Mouse (Mus musculus): ENCODE measurements at regions not wholly inside any gene's neighbourhood (a gene's known extent, or its start where the extent isn't known, plus 50 kb on each side); places are given as distances from the start of the nearest gene placed in this dataset.

- Histone ChIP-seq H3K4me3 (ENCODE audit: control insufficient read depth, insufficient read depth, low read length) (no peak overlapping the region), H3K27me3 (ENCODE audit: control insufficient read depth, insufficient read depth, low read length) (no peaks in the 10 kb centered on the region), H3K27ac (ENCODE audit: control insufficient read depth, insufficient read depth, low read length) (no peak overlapping the region), H3K36me3 (ENCODE audit: control insufficient read depth, insufficient read depth, low read length) (no peaks in the 10 kb centered on the region), H3K4me1 (replicated peaks; ENCODE audit: control insufficient read depth, insufficient read depth, low read length) (no peaks in the 10 kb centered on the region)
- TF ChIP-seq CTCF (IDR thresholded peaks at IDR 0.05; ENCODE audit: borderline replicate concordance, control insufficient read depth, extremely low read depth, insufficient read depth, low read length, poor library complexity) = no peak
- no peak for TF ChIP-seq POLR2A (IDR thresholded peaks at IDR 0.05; ENCODE audit: control insufficient read depth, extremely low read depth, insufficient read depth, low read length, poor library complexity)
- no peak for DNase-seq
- WGBS = 77% methylated on average over 7 of the region's 7 CpGs
Observed at GRCm38 (mm10) chr13:114654267-114654666, 163.8 kb upstream of the Mocs2 start.

GRCm38 (mm10) chr13:114654953-114655586 is 163.0 kb upstream of the Mocs2 start:
- Histone ChIP-seq H3K27ac (ENCODE audit: control insufficient read depth, insufficient read depth, low read length) (no peak overlapping the region), H3K27me3 (ENCODE audit: control insufficient read depth, insufficient read depth, low read length) (no peaks in the 10 kb centered on the region), H3K4me1 (replicated peaks; ENCODE audit: control insufficient read depth, insufficient read depth, low read length) (no peaks in the 10 kb centered on the region), H3K4me3 (ENCODE audit: control insufficient read depth, insufficient read depth, low read length) (no peak overlapping the region), H3K36me3 (ENCODE audit: control insufficient read depth, insufficient read depth, low read length) (no peaks in the 10 kb centered on the region)
- no peak for DNase-seq
- WGBS = 88% methylated on average over 4 of the region's 4 CpGs
- TF ChIP-seq CTCF (IDR thresholded peaks at IDR 0.05; ENCODE audit: borderline replicate concordance, control insufficient read depth, extremely low read depth, insufficient read depth, low read length, poor library complexity) = no peak
- no peak for TF ChIP-seq POLR2A (IDR thresholded peaks at IDR 0.05; ENCODE audit: control insufficient read depth, extremely low read depth, insufficient read depth, low read length, poor library complexity)

GRCm38 (mm10) chr13:114672411-114672810 is 145.6 kb upstream of the Mocs2 start:
- Histone ChIP-seq H3K4me1 (replicated peaks; ENCODE audit: control insufficient read depth, insufficient read depth, low read length) (no peaks in the 10 kb centered on the region), H3K4me3 (ENCODE audit: control insufficient read depth, insufficient read depth, low read length) (no peak overlapping the region), H3K27me3 (ENCODE audit: control insufficient read depth, insufficient read depth, low read length) (no peaks in the 10 kb centered on the region), H3K36me3 (ENCODE audit: control insufficient read depth, insufficient read depth, low read length) (no peaks in the 10 kb centered on the region), H3K27ac (ENCODE audit: control insufficient read depth, insufficient read depth, low read length) (no peak overlapping the region)
- no peak for TF ChIP-seq CTCF (IDR thresholded peaks at IDR 0.05; ENCODE audit: borderline replicate concordance, control insufficient read depth, extremely low read depth, insufficient read depth, low read length, poor library complexity)
- DNase-seq = no peak

GRCm38 (mm10) chr13:114679703-114680378 is 138.2 kb upstream of the Mocs2 start:
- TF ChIP-seq CTCF (IDR thresholded peaks at IDR 0.05; ENCODE audit: borderline replicate concordance, control insufficient read depth, extremely low read depth, insufficient read depth, low read length, poor library complexity) (no peak), POLR2A (IDR thresholded peaks at IDR 0.05; ENCODE audit: control insufficient read depth, extremely low read depth, insufficient read depth, low read length, poor library complexity) (no peak)
- Histone ChIP-seq H3K27ac (ENCODE audit: control insufficient read depth, insufficient read depth, low read length) (no peak overlapping the region), H3K4me3 (ENCODE audit: control insufficient read depth, insufficient read depth, low read length) (no peak overlapping the region), H3K27me3 (ENCODE audit: control insufficient read depth, insufficient read depth, low read length) (no peaks in the 10 kb centered on the region), H3K36me3 (ENCODE audit: control insufficient read depth, insufficient read depth, low read length) (no peaks in the 10 kb centered on the region), H3K4me1 (replicated peaks; ENCODE audit: control insufficient read depth, insufficient read depth, low read length) (no peaks in the 10 kb centered on the region)
- WGBS = 65% methylated on average over 5 of the region's 5 CpGs
- DNase-seq = no peak

DNA sequence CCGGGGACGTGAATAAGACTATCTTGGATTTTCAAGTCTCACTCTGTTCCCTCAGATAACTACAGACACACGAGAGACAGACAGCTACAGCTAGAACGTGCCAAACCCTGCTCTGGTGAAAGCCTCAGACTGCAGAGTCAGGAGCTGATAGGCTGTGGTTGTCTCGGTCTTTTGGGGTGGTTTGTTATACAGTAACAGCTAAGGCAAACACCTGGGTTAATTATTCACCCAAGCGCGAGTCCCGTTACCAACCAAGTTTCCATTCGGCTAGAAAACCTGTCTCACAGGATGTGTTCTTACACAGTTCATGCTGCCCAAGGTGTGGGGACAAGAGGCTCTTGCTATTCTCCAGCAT is 137.7 kb upstream of the Mocs2 start:
- 77% methylated on average over 9 of the region's 9 CpGs for WGBS
- Histone ChIP-seq H3K27ac (ENCODE audit: control insufficient read depth, insufficient read depth, low read length) (no peak overlapping the region), H3K36me3 (ENCODE audit: control insufficient read depth, insufficient read depth, low read length) (no peaks in the 10 kb centered on the region), H3K27me3 (ENCODE audit: control insufficient read depth, insufficient read depth, low read length) (no peaks in the 10 kb centered on the region), H3K4me1 (replicated peaks; ENCODE audit: control insufficient read depth, insufficient read depth, low read length) (no peaks in the 10 kb centered on the region), H3K4me3 (ENCODE audit: control insufficient read depth, insufficient read depth, low read length) (no peak overlapping the region)
- no peak for DNase-seq
- no peak for TF ChIP-seq CTCF (IDR thresholded peaks at IDR 0.05; ENCODE audit: borderline replicate concordance, control insufficient read depth, extremely low read depth, insufficient read depth, low read length, poor library complexity)
- TF ChIP-seq POLR2A (IDR thresholded peaks at IDR 0.05; ENCODE audit: control insufficient read depth, extremely low read depth, insufficient read depth, low read length, poor library complexity) = no peak

DNA sequence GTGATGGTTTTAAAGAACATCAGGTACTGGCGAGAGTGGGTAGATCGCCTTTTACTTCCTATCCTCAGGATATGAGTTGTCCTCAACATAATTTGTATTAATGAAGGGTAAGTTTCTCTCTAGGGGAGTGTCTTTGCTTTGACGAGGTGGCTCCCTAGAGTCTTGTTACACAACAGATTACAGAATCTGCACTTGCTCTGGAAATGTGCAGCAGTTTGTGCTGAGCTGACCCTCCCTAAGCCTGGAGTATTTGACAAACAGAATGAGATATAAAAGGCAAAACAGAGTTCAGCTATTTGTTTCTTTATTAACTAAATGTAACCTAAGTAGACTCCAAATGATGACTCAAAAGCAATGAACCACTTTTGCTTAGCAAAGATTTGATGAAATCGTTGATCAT is 136.8 kb upstream of the Mocs2 start:
- 84% methylated on average over 4 of the region's 4 CpGs for WGBS
- no peaks in the 10 kb centered on the region for H3K36me3 ChIP-seq (ENCODE audit: control insufficient read depth, insufficient read depth, low read length)

More for the DNA sequence above, 136.8 kb upstream of the Mocs2 start:
- H3K27ac ChIP-seq (ENCODE audit: control insufficient read depth, insufficient read depth, low read length) = no peak overlapping the region
- H3K4me3 ChIP-seq (ENCODE audit: control insufficient read depth, insufficient read depth, low read length) = no peak overlapping the region
- no peak for DNase-seq
- TF ChIP-seq POLR2A (IDR thresholded peaks at IDR 0.05; ENCODE audit: control insufficient read depth, extremely low read depth, insufficient read depth, low read length, poor library complexity) = no peak
- TF ChIP-seq CTCF (IDR thresholded peaks at IDR 0.05; ENCODE audit: borderline replicate concordance, control insufficient read depth, extremely low read depth, insufficient read depth, low read length, poor library complexity) = no peak
- H3K4me1 ChIP-seq (replicated peaks; ENCODE audit: control insufficient read depth, insufficient read depth, low read length) = no peaks in the 10 kb centered on the region
- no peaks in the 10 kb centered on the region for H3K27me3 ChIP-seq (ENCODE audit: control insufficient read depth, insufficient read depth, low read length)

All from thymus, adult 2 months (tissue).